Mouse (Mus musculus): ENCODE data around the gene Bnc1.

The Bnc1 gene

GRCm38 (mm10) chr7:81992131-81993061 is at the start of gene Bnc1:
TSS of gene Bnc1 (minus strand) at chr7:81992292.
- DNase-seq = peak; percentile 38

DNA sequence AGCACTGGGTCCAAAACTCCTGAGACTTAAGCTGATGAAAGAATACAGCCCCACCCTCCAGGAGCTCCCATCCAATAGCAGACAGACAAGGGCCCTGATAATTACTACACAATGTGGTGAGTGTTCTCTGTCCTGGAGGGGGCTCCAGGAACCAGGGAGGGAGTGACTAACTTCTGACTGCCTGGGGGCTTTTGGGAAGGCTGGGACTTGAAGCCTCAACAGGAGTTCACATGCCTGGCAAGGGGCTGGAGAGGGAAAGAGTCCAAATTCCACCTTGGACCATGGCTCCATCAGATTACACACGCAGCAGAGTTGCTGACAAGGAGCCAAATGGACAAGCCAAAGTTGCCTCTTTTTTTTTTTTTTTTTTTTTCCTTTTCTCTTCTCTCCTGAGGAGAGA is 41.3 kb upstream of the Bnc1 start:
- no peak for DNase-seq

- no peak for DNase-seq
Measured at GRCm38 (mm10) chr7:82029666-82030065, 37.6 kb upstream of the Bnc1 start.

DNA sequence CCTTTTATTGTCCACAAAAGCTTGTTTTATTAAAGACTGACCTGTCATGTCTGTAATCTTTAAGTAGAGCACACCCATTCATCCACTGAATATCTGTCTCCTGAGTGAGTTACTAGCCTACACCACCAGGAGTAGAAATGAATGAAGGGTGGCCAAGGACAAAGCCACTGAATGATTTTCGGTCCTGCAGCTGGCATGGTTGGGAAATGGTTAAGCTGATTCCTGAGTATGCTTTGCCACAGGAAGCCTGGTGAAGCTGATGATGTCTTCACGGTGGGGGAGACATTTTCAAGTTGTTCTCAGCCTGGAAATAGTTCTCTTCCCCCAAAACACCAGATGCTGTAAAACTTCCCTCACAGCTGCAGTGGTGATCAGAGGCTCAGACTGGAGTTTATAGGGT is 33.7 kb upstream of the Bnc1 start:
- DNase-seq = no peak

DNA sequence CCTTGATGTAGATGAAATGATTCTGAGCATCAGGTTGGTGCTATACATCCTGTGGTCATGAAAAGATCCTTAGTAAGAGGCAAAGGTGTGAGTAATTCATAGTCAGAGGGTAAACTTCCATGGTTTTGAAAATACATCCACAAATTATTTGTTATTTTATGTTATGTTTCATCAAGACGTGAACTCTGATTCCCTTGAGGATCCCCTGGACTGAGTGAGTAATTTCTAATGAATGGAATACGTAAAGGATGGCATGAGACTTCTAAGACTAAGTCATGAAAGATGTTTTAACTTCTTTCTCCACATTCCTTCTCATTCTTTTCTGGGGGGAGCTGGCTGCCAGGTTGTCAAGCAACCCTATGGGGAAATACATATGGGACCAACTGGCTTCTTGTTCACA is 31.6 kb upstream of the Bnc1 start:
- no peak for DNase-seq

- no peak for DNase-seq
Measured at GRCm38 (mm10) chr7:82022404-82022803, 30.3 kb upstream of the Bnc1 start.

GRCm38 (mm10) chr7:82018031-82018430 is 25.9 kb upstream of the Bnc1 start:
- no peak for DNase-seq

GRCm38 (mm10) chr7:82016751-82017710 is 24.9 kb upstream of the Bnc1 start:
- no peak for DNase-seq

- DNase-seq = no peak
Measured at GRCm38 (mm10) chr7:82012472-82012871, 20.4 kb upstream of the Bnc1 start.

GRCm38 (mm10) chr7:82011534-82012401 is 19.7 kb upstream of the Bnc1 start:
- DNase-seq = no peak

DNA sequence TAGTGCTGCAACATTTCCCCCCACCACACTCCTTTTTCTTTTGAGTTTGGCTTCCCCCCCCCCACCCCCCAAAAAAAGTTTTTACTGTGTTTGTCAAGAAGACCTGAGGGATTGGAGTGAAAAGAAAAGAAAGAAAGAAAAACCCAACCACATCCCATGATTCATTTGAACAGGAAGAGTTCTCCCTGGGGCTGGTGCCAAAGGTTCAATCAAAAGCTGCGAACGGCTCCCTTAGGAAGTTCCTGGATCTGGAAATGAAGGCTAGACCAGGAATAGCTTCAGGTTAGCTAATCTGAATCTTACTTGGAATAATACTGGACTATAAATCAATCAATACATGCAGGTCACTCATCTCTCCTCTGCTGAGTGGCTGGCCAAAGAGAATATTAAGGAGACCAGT is 15.1 kb upstream of the Bnc1 start:
- DNase-seq = no peak

- no peak for DNase-seq
Measured at GRCm38 (mm10) chr7:82004228-82004627, 12.1 kb upstream of the Bnc1 start.

DNA sequence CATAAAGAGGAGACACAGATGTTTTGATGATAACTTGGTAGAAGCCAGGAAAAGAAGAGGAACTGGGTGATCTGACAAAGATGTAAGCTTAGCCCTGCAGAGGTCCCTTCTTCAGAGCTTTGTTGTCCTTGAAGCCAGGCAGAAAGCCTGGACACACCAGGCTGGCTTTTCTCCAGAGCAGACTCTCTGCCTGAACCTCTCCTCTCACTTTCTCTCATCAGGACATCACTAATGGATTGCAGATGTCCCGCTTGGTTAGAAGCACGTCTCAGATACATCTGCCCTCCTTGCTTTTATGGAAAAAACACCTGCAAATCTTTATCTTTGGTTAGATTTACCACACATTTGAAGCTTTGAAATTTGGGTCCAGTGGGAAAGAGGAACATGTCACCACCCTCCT is 7.7 kb upstream of the Bnc1 start:
- no peak for DNase-seq

DNA sequence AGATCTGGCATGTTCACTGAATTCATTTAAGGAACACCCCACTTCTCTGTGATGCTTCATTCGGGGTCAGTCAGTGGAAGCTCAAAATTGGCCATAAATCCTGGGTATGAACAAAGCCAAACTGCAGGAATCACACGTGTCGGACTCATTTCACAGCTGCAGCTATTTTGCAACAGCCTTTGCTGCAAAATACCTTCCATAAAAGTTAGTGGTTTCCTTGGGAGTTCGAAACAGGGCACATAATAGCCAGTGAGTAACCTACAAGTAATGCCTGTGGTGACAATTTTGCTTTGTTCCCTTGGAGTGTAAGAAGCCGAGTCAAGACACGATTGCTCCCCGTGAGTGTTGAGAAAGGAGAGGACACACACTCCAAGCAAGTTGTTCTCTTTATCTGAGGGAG is 7.3 kb upstream of the Bnc1 start:
- DNase-seq = no peak

- DNase-seq = peak; percentile 25
Measured at GRCm38 (mm10) chr7:81995975-81996374, 3.9 kb upstream of the Bnc1 start.

DNA sequence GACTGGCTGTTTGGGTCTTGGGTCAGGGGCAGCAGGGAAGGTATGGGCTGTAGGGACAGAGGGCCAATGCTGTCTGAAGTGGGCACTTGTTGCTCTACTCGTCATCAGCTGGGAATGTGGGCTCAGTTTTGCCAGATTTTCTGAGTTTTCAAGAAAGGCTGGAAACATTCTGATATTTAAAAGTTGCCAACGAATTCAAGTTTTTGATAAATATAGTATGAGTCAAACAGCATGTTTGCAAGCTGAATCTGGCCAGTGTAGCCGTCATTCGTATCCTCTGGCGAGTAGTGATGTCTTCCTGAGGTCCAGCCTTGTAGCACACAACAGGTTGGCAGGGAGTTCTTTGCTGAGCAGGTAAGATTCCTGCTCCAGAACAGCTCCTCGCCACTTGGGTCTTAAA is 3.0 kb upstream of the Bnc1 start:
- no peak for DNase-seq

GRCm38 (mm10) chr7:81993140-81993539 is 1.0 kb upstream of the Bnc1 start:
- DNase-seq = no peak

- peak; percentile 41 for DNase-seq
Measured at GRCm38 (mm10) chr7:81991611-81992061, 456 bp downstream of the Bnc1 start.

DNA sequence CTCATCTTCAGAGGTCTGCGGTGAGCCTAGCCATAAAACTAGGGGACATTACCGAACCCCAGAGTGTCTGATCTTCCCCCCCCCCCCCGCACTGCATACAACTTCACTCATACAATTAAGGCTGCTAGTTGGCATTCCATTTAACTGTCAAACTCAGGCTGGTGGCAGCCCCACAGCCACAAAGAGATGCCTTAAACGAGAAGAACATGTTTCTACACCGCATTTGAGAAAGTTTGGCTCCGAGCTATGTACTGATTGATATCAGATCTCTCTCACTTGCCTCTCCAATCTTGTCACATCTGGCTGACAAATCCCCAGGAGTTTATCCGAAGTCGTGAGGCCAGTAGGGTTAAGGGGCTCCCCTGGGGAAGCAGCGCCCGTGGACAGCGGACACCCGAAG is 976 bp downstream of the Bnc1 start:
- no peak for DNase-seq

DNA sequence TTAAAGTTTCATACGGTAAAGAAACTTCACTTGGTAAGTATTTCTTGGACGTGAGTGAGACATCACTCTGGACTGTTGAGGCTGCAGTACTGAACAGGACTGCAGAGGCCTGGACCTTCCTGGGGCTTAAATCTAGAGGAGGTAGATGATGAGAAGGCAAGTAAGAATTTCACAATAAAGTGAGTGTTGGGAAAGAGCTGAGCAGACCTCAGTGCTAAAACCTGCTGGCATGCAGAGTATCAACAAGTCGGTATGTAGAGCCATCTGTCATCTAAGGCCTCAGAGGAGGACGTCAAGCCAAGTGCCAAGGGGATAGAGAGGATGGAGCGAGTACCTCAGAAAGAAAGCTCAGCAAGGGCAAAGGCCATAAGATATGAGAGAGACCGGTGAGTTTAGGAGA is 8.4 kb downstream of the Bnc1 start:
- no peak for DNase-seq

GRCm38 (mm10) chr7:81978304-81978703 is 13.8 kb downstream of the Bnc1 start:
- no peak for DNase-seq

DNA sequence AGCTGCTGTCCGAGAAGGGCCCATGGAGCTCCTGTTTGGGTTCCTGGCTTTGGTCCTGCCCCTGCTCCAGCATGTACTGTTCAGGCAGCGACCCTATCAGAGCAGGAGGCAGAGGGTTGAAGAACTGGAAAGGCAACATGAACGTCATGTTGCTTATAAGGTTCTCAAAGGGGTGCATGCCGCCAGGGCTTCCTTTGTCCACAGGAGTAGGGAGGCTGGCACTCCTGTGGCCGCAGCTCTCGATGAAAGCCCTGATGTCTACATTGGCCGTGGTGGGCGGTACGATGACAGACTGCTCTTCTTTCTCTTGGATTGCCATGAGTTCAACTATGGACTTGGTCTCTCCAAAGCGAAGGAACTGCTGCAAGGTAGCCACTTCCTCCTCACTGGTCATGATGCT is 17.5 kb downstream of the Bnc1 start:
- no peak for DNase-seq

GRCm38 (mm10) chr7:81973939-81974338 is 18.2 kb downstream of the Bnc1 start:
- DNase-seq = no peak
